Mouse (Mus musculus) myocyte (in vitro differentiated cells): Measurements from ENCODE around the gene Daglb.

Experiments
- E2F4 ChIP-seq: IDR thresholded peaks from one replicate; pipeline ENCODE4 v1.6.1; 2011; ENCODE audit warnings: mild to moderate bottlenecking, control low read depth, moderate library complexity; ENCODE audit not compliant: insufficient read depth
- MAX ChIP-seq: IDR thresholded peaks from one replicate; pipeline ENCODE4 v1.6.1; 2011; ENCODE audit warnings: low read depth, mild to moderate bottlenecking, control low read depth
- MYOD1 ChIP-seq, 3 experiments: IDR thresholded peaks; one replicate each; pipeline ENCODE4 v1.6.1; 2011; ENCODE audit warnings: control low read depth in 2 of 3, low read depth in 2 of 3, mild to moderate bottlenecking in 2 of 3, moderate library complexity in 1 of 3; ENCODE audit not compliant: insufficient read length in 2 of 3, control insufficient read depth in 1 of 3
- POLR2A ChIP-seq: IDR thresholded peaks from one replicate; pipeline ENCODE4 v1.6.1; 2011; ENCODE audit warnings: low read depth, mild to moderate bottlenecking, control low read depth, moderate library complexity; ENCODE audit not compliant: insufficient read length
- POLR2AphosphoS2 ChIP-seq: IDR thresholded peaks from one replicate; pipeline ENCODE4 v1.6.1; 2011; ENCODE audit warnings: low read depth, control low read depth; ENCODE audit not compliant: insufficient read length
- REST ChIP-seq: IDR thresholded peaks from one replicate; pipeline ENCODE4 v1.6.1; 2011; ENCODE audit warnings: mild to moderate bottlenecking, control low read depth, moderate library complexity; ENCODE audit not compliant: insufficient read depth, insufficient read length
- TCF3 ChIP-seq: IDR thresholded peaks from one replicate; pipeline ENCODE4 v1.6.1; 2011; ENCODE audit warnings: low read depth, control low read depth; ENCODE audit not compliant: insufficient read length
- USF1 ChIP-seq: IDR thresholded peaks from one replicate; pipeline ENCODE4 v1.6.1; 2011; ENCODE audit warnings: low read depth, mild to moderate bottlenecking, control low read depth, moderate library complexity

DNA sequence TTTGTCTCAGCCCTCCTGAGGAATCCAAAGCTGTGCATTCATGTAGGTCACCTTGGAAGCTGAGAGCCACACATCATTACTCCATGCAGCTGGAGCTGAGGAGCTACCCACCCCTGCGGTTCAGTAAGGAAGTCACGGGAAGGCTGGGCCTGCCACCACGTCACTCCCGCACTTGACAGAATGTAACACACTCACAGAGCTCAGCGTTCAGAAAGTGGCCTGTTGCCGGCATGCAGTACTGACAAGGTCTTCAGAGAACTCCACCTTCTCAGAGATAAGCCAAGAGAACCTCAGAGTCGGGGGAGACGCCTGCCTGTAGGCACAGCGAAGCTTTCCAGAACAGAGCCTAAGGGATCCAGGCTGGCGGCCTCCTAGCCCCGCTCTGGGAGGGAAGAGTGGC lies 45.4 kb downstream of the Daglb start:
- TF ChIP-seq POLR2A (no peak), TCF3 (no peak), MAX (no peak), E2F4 (no peak), POLR2AphosphoS2 (no peak), REST (no peak), USF1 (no peak), MYOD1 (IDR thresholded peaks at IDR 0.05; ENCODE audit: control insufficient read depth in 1 of 3, insufficient read length in 2 of 3, low read depth in 2 of 3) (no peak)
